Mouse (Mus musculus): Measurements from ENCODE around the gene Unk.
"Not testable (repeated sequence)": the region's sequence is repeated elsewhere in the genome, so short reads cannot be mapped to it uniquely, and the experiment has no call there.

- TF ChIP-seq TCF12 (IDR thresholded peaks at IDR 0.05; ENCODE audit: low read depth, low read length); POLR2A (IDR thresholded peaks at IDR 0.05; ENCODE audit: control insufficient read depth in 1 of 2, insufficient read depth in 1 of 2, low read depth in 1 of 2, low read length in 2 of 2, poor library complexity in 1 of 2); ETS1 (IDR thresholded peaks at IDR 0.05; ENCODE audit: low read depth, low read length): not testable (repeated sequence)
These were observed 6.9 kb upstream of the Unk start for GRCm38 (mm10) chr11:116023074-116023770.

Measured in MEL (cell line).